Mouse (Mus musculus) embryonic facial prominence, embryonic 10.5 days (tissue): Measurements from ENCODE around the gene Qrich2. TPM values are rescaled to one million over a fixed set of nuclear protein-coding genes. Genes with fewer than 3 reads are reported as not detected.

Source experiments
- DNase-seq: peaks from one replicate; pipeline ENCODE4 v3.0.0-alpha.2; 2017; ENCODE audit warnings: low spot score
- H3K27ac ChIP-seq: fragments of 300-500 bp; sonication (generic); replicated peaks from 2 replicates; pipeline ENCODE4 v1.5.1; 2016; ENCODE audit warnings: mild to moderate bottlenecking
- H3K27me3 ChIP-seq: fragments of 300-500 bp; sonication (generic); replicated peaks from 2 replicates; pipeline ENCODE4 v1.6.1; 2016; ENCODE audit warnings: low read depth, mild to moderate bottlenecking; ENCODE audit not compliant: poor library complexity, severe bottlenecking
- H3K36me3 ChIP-seq: fragments of 300-500 bp; sonication (generic); replicated peaks from 2 replicates; pipeline ENCODE4 v1.6.1; 2016; ENCODE audit warnings: mild to moderate bottlenecking, moderate library complexity
- H3K4me1 ChIP-seq: fragments of 300-500 bp; sonication (generic); 2 replicates; pipeline ENCODE4 v1.6.1; 2016
- H3K4me3 ChIP-seq: fragments of 300-500 bp; sonication (generic); 2 replicates; pipeline ENCODE4 v1.5.1; 2016; ENCODE audit warnings: mild to moderate bottlenecking, moderate library complexity
- H3K9me3 ChIP-seq: fragments of 300-500 bp; sonication (generic); 2 replicates; pipeline ENCODE4 v1.6.1; 2016; ENCODE audit warnings: mild to moderate bottlenecking
- WGBS: fragments of 180-500 bp; shearing (Covaris S2); methylation state at CpG from one replicate; pipeline ENCODE4 v1.1.7; 2016; 5-methylcytosine and 5-hydroxymethylcytosine counted together
- polyA plus RNA-seq: library from polyadenylated mRNA; unstranded; fragments of >200 nt; fragmentation: Nextera tagmentation; extraction: Ambion mirVana; gene quantifications from 2 replicates; pipeline ENCODE4 v1.2.1, GENCODE M21; 2016

Gene Qrich2
- polyA plus RNA-seq, 1 experiment from 2014 or later = 0.44 TPM

GRCm38 (mm10) chr11:116439269-116440240 lies 26.5 kb downstream of the Qrich2 start:
- no peaks in the 10 kb centered on the region for H3K9me3 ChIP-seq
- H3K4me3 ChIP-seq = no peak overlapping the region
- WGBS = 87% methylated on average over 19 of the region's 19 CpGs
- H3K27me3 ChIP-seq = no peaks in the 10 kb centered on the region
- H3K4me1 ChIP-seq = peaks cover 42% of the 10 kb centered on the region
- peaks cover 51% of the 10 kb centered on the region for H3K36me3 ChIP-seq
- no peak overlapping the region for H3K27ac ChIP-seq
- DNase-seq = no peak

- Histone ChIP-seq H3K36me3 (peaks cover 51% of the 10 kb centered on the region), H3K9me3 (no peaks in the 10 kb centered on the region), H3K4me3 (0 out of 2 replicates have a peak overlapping the region, but pooled peaks have one; percentile 98), H3K27me3 (no peaks in the 10 kb centered on the region), H3K27ac (no peak overlapping the region), H3K4me1 (peaks cover 37% of the 10 kb centered on the region)
- WGBS = 87% methylated on average over 11 of the region's 11 CpGs
- no peak for DNase-seq
These were observed 28.5 kb downstream of the Qrich2 start for GRCm38 (mm10) chr11:116437541-116437940.

GRCm38 (mm10) chr11:116436725-116437331 lies 29.2 kb downstream of the Qrich2 start:
- Histone ChIP-seq H3K4me3 (peak overlapping the region; percentile 98), H3K36me3 (peaks cover 51% of the 10 kb centered on the region), H3K27ac (peak overlapping the region; percentile 32), H3K4me1 (peaks cover 37% of the 10 kb centered on the region), H3K27me3 (peaks cover 2% of the 10 kb centered on the region; the same call in 1 of the 2 replicates), H3K9me3 (no peaks in the 10 kb centered on the region)
- 59% methylated on average over 4 of the region's 4 CpGs for WGBS
- DNase-seq = no peak

- Histone ChIP-seq H3K4me1 (peaks cover 44% of the 10 kb centered on the region), H3K36me3 (peaks cover 51% of the 10 kb centered on the region), H3K27ac (peak overlapping the region; percentile 98), H3K9me3 (no peaks in the 10 kb centered on the region), H3K4me3 (peak overlapping the region; percentile 98), H3K27me3 (peaks cover 8% of the 10 kb centered on the region; the same call in 1 of the 2 replicates)
- WGBS = 70% methylated on average over 5 of the region's 5 CpGs
- no peak for DNase-seq
These were observed 29.9 kb downstream of the Qrich2 start for GRCm38 (mm10) chr11:116435992-116436724.

- H3K9me3 ChIP-seq = no peaks in the 10 kb centered on the region
- 52% methylated on average over 12 of the region's 12 CpGs for WGBS
- peak overlapping the region; percentile 98 for H3K27ac ChIP-seq
- no peak for DNase-seq
- peak overlapping the region; percentile 98 for H3K4me3 ChIP-seq
- peaks cover 51% of the 10 kb centered on the region for H3K4me1 ChIP-seq
- peaks cover 44% of the 10 kb centered on the region for H3K36me3 ChIP-seq
- H3K27me3 ChIP-seq = peaks cover 13% of the 10 kb centered on the region; the same call in 1 of the 2 replicates
These were observed 30.9 kb downstream of the Qrich2 start for GRCm38 (mm10) chr11:116434967-116435752.

GRCm38 (mm10) chr11:116434287-116434966 lies 31.6 kb downstream of the Qrich2 start:
- peaks cover 13% of the 10 kb centered on the region; the same call in 1 of the 2 replicates for H3K27me3 ChIP-seq
- peak; percentile 80 for DNase-seq
- no peaks in the 10 kb centered on the region for H3K9me3 ChIP-seq
- peaks cover 37% of the 10 kb centered on the region for H3K36me3 ChIP-seq
- under 1% methylated on average over 65 of the region's 67 CpGs for WGBS
- H3K27ac ChIP-seq = peak overlapping the region; percentile 98
- peak overlapping the region; percentile 98 for H3K4me3 ChIP-seq
- H3K4me1 ChIP-seq = peaks cover 53% of the 10 kb centered on the region

- H3K4me1 ChIP-seq = peaks cover 59% of the 10 kb centered on the region
- peak within 1 kb of the TSS; percentile 98 for H3K27ac ChIP-seq
- H3K9me3 ChIP-seq = no peaks in the 10 kb centered on the region
- 1% methylated on average over 66 of the region's 66 CpGs for whole genome bisulfite sequencing
- H3K36me3 ChIP-seq = peaks cover 30% of the 10 kb centered on the region
- H3K4me3 ChIP-seq = peak within 1 kb of the TSS; percentile 98
- peak; percentile 100 for DNase-seq
- H3K27me3 ChIP-seq = peaks cover 13% of the 10 kb centered on the region; the same call in 1 of the 2 replicates
These were observed 32.4 kb downstream of the Qrich2 start, which contains the start of gene Ubald2 for GRCm38 (mm10) chr11:116433356-116434286. Gene Ubald2 (plus strand): TSS chr11:116434094.

GRCm38 (mm10) chr11:116432593-116433355 lies 33.3 kb downstream of the Qrich2 start:
- DNase-seq = no peak
- Histone ChIP-seq H3K36me3 (peaks cover 26% of the 10 kb centered on the region), H3K27me3 (peaks cover 13% of the 10 kb centered on the region; the same call in 1 of the 2 replicates), H3K27ac (peak overlapping the region; percentile 98), H3K4me3 (peak overlapping the region; percentile 98; the same call in 1 of the 2 replicates), H3K4me1 (peaks cover 59% of the 10 kb centered on the region), H3K9me3 (no peaks in the 10 kb centered on the region)
- 62% methylated on average over 8 of the region's 8 CpGs for WGBS

- 53% methylated on average over 6 of the region's 6 CpGs for WGBS
- Histone ChIP-seq H3K27me3 (peaks cover 13% of the 10 kb centered on the region; the same call in 1 of the 2 replicates), H3K27ac (no peak overlapping the region), H3K4me3 (no peak overlapping the region), H3K9me3 (no peaks in the 10 kb centered on the region), H3K4me1 (peaks cover 55% of the 10 kb centered on the region), H3K36me3 (peaks cover 19% of the 10 kb centered on the region)
- DNase-seq = no peak
These were observed 33.9 kb downstream of the Qrich2 start for GRCm38 (mm10) chr11:116432127-116432526.
